Mouse (Mus musculus) adrenal gland, postnatal 4 days (tissue): ENCODE results near the gene Catsper1. TPM values are rescaled to one million over a fixed set of nuclear protein-coding genes. Genes with fewer than 3 reads are reported as not detected.
"Not testable (repeated sequence)": the region's sequence is repeated elsewhere in the genome, so short reads cannot be mapped to it uniquely, and the experiment has no call there.

Source experiments
- DNase-seq, 2 experiments: peaks; one replicate each; pipeline ENCODE4 v3.0.0; 2021 to 2022; ENCODE audit warnings: low spot score in 2 of 2, mixed read lengths in 2 of 2
- total RNA-seq, 2 experiments: library from RNA; stranded (reverse); gene quantifications; 2 replicates each; pipeline ENCODE4 v1.2.3; 2021

Catsper1 gene
- total RNA-seq, 2 experiments from 2014 or later = not detected

- DNase-seq = not testable (repeated sequence)
Observed at GRCm38 (mm10) chr19:5349502-5349873, 13.9 kb downstream of the Catsper1 start, which contains the start of gene Cst6. Gene Cst6, minus strand, starts transcription at chr19:5349574.

GRCm38 (mm10) chr19:5353609-5354008 lies 18.1 kb downstream of the Catsper1 start:
- DNase-seq = no peak

GRCm38 (mm10) chr19:5356080-5356479 lies 20.5 kb downstream of the Catsper1 start:
- DNase-seq = no peak

- DNase-seq = no peak
Observed at GRCm38 (mm10) chr19:5362186-5362585, 26.6 kb downstream of the Catsper1 start.

- DNase-seq = no peak
Observed at GRCm38 (mm10) chr19:5364124-5364523, 28.6 kb downstream of the Catsper1 start.

GRCm38 (mm10) chr19:5365751-5366150 lies 30.2 kb downstream of the Catsper1 start:
- DNase-seq = no peak

GRCm38 (mm10) chr19:5366175-5367052 lies 30.9 kb downstream of the Catsper1 start, which contains the start of gene Eif1ad:
Gene Eif1ad, plus strand, starts transcription at chr19:5366741.
- peak; percentile 79 to 96 for DNase-seq

- no peak for DNase-seq
Observed at GRCm38 (mm10) chr19:5367053-5367359, 31.5 kb downstream of the Catsper1 start, which contains the start of gene Banf1. Gene Banf1, minus strand, starts transcription at chr19:5367168.

GRCm38 (mm10) chr19:5367455-5367854 lies 31.9 kb downstream of the Catsper1 start:
- no peak for DNase-seq

GRCm38 (mm10) chr19:5370932-5371331 lies 35.4 kb downstream of the Catsper1 start:
- DNase-seq = no peak

GRCm38 (mm10) chr19:5372724-5373123 lies 37.2 kb downstream of the Catsper1 start:
- DNase-seq = no peak

GRCm38 (mm10) chr19:5374177-5374576 lies 38.6 kb downstream of the Catsper1 start:
- DNase-seq = no peak

GRCm38 (mm10) chr19:5374748-5375147 lies 39.2 kb downstream of the Catsper1 start:
- DNase-seq = no peak

- no peak for DNase-seq
Observed at GRCm38 (mm10) chr19:5377446-5377845, 41.9 kb downstream of the Catsper1 start.

GRCm38 (mm10) chr19:5383326-5383725 lies 47.8 kb downstream of the Catsper1 start:
- no peak for DNase-seq

- no peak for DNase-seq
Observed at GRCm38 (mm10) chr19:5384715-5385114, 49.2 kb downstream of the Catsper1 start.

GRCm38 (mm10) chr19:5388011-5388441 lies 52.5 kb downstream of the Catsper1 start:
- no peak for DNase-seq

GRCm38 (mm10) chr19:5388588-5389242 lies 53.2 kb downstream of the Catsper1 start, which contains the start of gene Sart1:
Gene Sart1, minus strand, starts transcription at chr19:5388703.
- peak; percentile 86 to 90 for DNase-seq

- no peak for DNase-seq
Observed at GRCm38 (mm10) chr19:5389647-5390046, 54.1 kb downstream of the Catsper1 start.

GRCm38 (mm10) chr19:5390416-5390815 lies 54.9 kb downstream of the Catsper1 start:
- no peak for DNase-seq

GRCm38 (mm10) chr19:5392892-5393291 lies 57.4 kb downstream of the Catsper1 start:
- peak; percentile 39 to 63 for DNase-seq
